Mouse (Mus musculus): ENCODE data around the gene Rbfox3. TPM values are rescaled to one million over a fixed set of nuclear protein-coding genes. Genes with fewer than 3 reads are reported as not detected.

The Rbfox3 gene
- polyA plus RNA-seq, 1 experiment = not detected

- Histone ChIP-seq H3K4me3 (no peak overlapping the region), H3K79me2 (ENCODE audit: control insufficient read depth, insufficient read depth) (no peaks in the 10 kb centered on the region), H3K36me3 (ENCODE audit: control insufficient read depth, insufficient read depth) (no peaks in the 10 kb centered on the region), H3ac (ENCODE audit: control insufficient read depth, insufficient read length) (no peak overlapping the region), H3K27me3 (ENCODE audit: control insufficient read depth, insufficient read depth, insufficient read length) (peaks cover 7% of the 10 kb centered on the region), H3K4me2 (ENCODE audit: low read depth) (no peak overlapping the region)
- TF ChIP-seq E2F4 (IDR thresholded peaks at IDR 0.05; ENCODE audit: insufficient read depth) (no peak), TCF3 (IDR thresholded peaks at IDR 0.05; ENCODE audit: insufficient read length, low read depth) (no peak), POLR2AphosphoS2 (IDR thresholded peaks at IDR 0.05; ENCODE audit: insufficient read length, low read depth) (no peak), MYOG (IDR thresholded peaks at IDR 0.05; ENCODE audit: control insufficient read depth in 1 of 3, insufficient read depth in 1 of 3, insufficient read length in 2 of 3, low read depth in 2 of 3) (no peak), MYOD1 (IDR thresholded peaks at IDR 0.05; ENCODE audit: control insufficient read depth in 1 of 3, insufficient read length in 2 of 3, low read depth in 2 of 3) (no peak), TCF12 (IDR thresholded peaks at IDR 0.05; ENCODE audit: insufficient read depth, poor library complexity, severe bottlenecking) (no peak), REST (IDR thresholded peaks at IDR 0.05; ENCODE audit: insufficient read depth, insufficient read length) (no peak), SRF (IDR thresholded peaks at IDR 0.05; ENCODE audit: control insufficient read depth, insufficient read length, low read depth) (no peak), MAX (IDR thresholded peaks at IDR 0.05; ENCODE audit: low read depth) (no peak), USF1 (IDR thresholded peaks at IDR 0.05; ENCODE audit: low read depth) (no peak), CEBPB (IDR thresholded peaks at IDR 0.05; ENCODE audit: insufficient read depth, poor library complexity, severe bottlenecking) (no peak), POLR2A (IDR thresholded peaks at IDR 0.05; ENCODE audit: insufficient read length, low read depth) (no peak)
These were observed 438.2 kb downstream of the Rbfox3 start for GRCm38 (mm10) chr11:118473161-118473560.

GRCm38 (mm10) chr11:118471676-118472075 is 439.7 kb downstream of the Rbfox3 start:
- H3K27me3 ChIP-seq (ENCODE audit: control insufficient read depth, insufficient read depth, insufficient read length) = peaks cover 11% of the 10 kb centered on the region
- H3ac ChIP-seq (ENCODE audit: control insufficient read depth, insufficient read length) = no peak overlapping the region
- H3K4me3 ChIP-seq = no peak overlapping the region
- H3K79me2 ChIP-seq (ENCODE audit: control insufficient read depth, insufficient read depth) = no peaks in the 10 kb centered on the region
- H3K4me2 ChIP-seq (ENCODE audit: low read depth) = no peak overlapping the region
- no peaks in the 10 kb centered on the region for H3K36me3 ChIP-seq (ENCODE audit: control insufficient read depth, insufficient read depth)
- TF ChIP-seq MYOG (IDR thresholded peaks at IDR 0.05; ENCODE audit: control insufficient read depth in 1 of 3, insufficient read depth in 1 of 3, insufficient read length in 2 of 3, low read depth in 2 of 3) = peak in 2 of 3 experiments; percentile 32 to 84
- peak in 2 of 3 experiments; percentile 58 to 75 for TF ChIP-seq MYOD1 (IDR thresholded peaks at IDR 0.05; ENCODE audit: control insufficient read depth in 1 of 3, insufficient read length in 2 of 3, low read depth in 2 of 3)
- no peak for TF ChIP-seq TCF12 (IDR thresholded peaks at IDR 0.05; ENCODE audit: insufficient read depth, poor library complexity, severe bottlenecking)
- TF ChIP-seq TCF3 (IDR thresholded peaks at IDR 0.05; ENCODE audit: insufficient read length, low read depth) = peak; percentile 36

- Histone ChIP-seq H3K36me3 (ENCODE audit: control insufficient read depth, insufficient read depth) (no peaks in the 10 kb centered on the region), H3K4me2 (ENCODE audit: low read depth) (peak overlapping the region; percentile 55), H3K4me3 (no peak overlapping the region), H3K79me2 (ENCODE audit: control insufficient read depth, insufficient read depth) (no peaks in the 10 kb centered on the region), H3ac (ENCODE audit: control insufficient read depth, insufficient read length) (no peak overlapping the region), H3K27me3 (ENCODE audit: control insufficient read depth, insufficient read depth, insufficient read length) (peaks cover 23% of the 10 kb centered on the region)
- TF ChIP-seq TCF12 (IDR thresholded peaks at IDR 0.05; ENCODE audit: insufficient read depth, poor library complexity, severe bottlenecking) (peak; percentile 72), POLR2A (IDR thresholded peaks at IDR 0.05; ENCODE audit: insufficient read length, low read depth) (no peak), CEBPB (IDR thresholded peaks at IDR 0.05; ENCODE audit: insufficient read depth, poor library complexity, severe bottlenecking) (no peak), USF1 (IDR thresholded peaks at IDR 0.05; ENCODE audit: low read depth) (no peak), SRF (IDR thresholded peaks at IDR 0.05; ENCODE audit: control insufficient read depth, insufficient read length, low read depth) (no peak), POLR2AphosphoS2 (IDR thresholded peaks at IDR 0.05; ENCODE audit: insufficient read length, low read depth) (no peak), MYOD1 (IDR thresholded peaks at IDR 0.05; ENCODE audit: control insufficient read depth in 1 of 3, insufficient read length in 2 of 3, low read depth in 2 of 3) (peak; percentile 73 to 90 (median 88)), TCF3 (IDR thresholded peaks at IDR 0.05; ENCODE audit: insufficient read length, low read depth) (peak; percentile 60), MYOG (IDR thresholded peaks at IDR 0.05; ENCODE audit: control insufficient read depth in 1 of 3, insufficient read depth in 1 of 3, insufficient read length in 2 of 3, low read depth in 2 of 3) (peak; percentile 87 to 97 (median 94)), MAX (IDR thresholded peaks at IDR 0.05; ENCODE audit: low read depth) (no peak), E2F4 (IDR thresholded peaks at IDR 0.05; ENCODE audit: insufficient read depth) (no peak), REST (IDR thresholded peaks at IDR 0.05; ENCODE audit: insufficient read depth, insufficient read length) (no peak)
These were observed 441.0 kb downstream of the Rbfox3 start for GRCm38 (mm10) chr11:118470234-118470966.

GRCm38 (mm10) chr11:118469509-118470160 is 441.8 kb downstream of the Rbfox3 start:
- TF ChIP-seq REST (IDR thresholded peaks at IDR 0.05; ENCODE audit: insufficient read depth, insufficient read length) (no peak), TCF3 (IDR thresholded peaks at IDR 0.05; ENCODE audit: insufficient read length, low read depth) (no peak), TCF12 (IDR thresholded peaks at IDR 0.05; ENCODE audit: insufficient read depth, poor library complexity, severe bottlenecking) (no peak), MYOG (IDR thresholded peaks at IDR 0.05; ENCODE audit: control insufficient read depth in 1 of 3, insufficient read depth in 1 of 3, insufficient read length in 2 of 3, low read depth in 2 of 3) (no peak), MYOD1 (IDR thresholded peaks at IDR 0.05; ENCODE audit: control insufficient read depth in 1 of 3, insufficient read length in 2 of 3, low read depth in 2 of 3) (no peak)
- no peaks in the 10 kb centered on the region for H3K36me3 ChIP-seq (ENCODE audit: control insufficient read depth, insufficient read depth)
- H3K79me2 ChIP-seq (ENCODE audit: control insufficient read depth, insufficient read depth) = no peaks in the 10 kb centered on the region
- no peak overlapping the region for H3K4me3 ChIP-seq
- H3K27me3 ChIP-seq (ENCODE audit: control insufficient read depth, insufficient read depth, insufficient read length) = peaks cover 17% of the 10 kb centered on the region
- H3ac ChIP-seq (ENCODE audit: control insufficient read depth, insufficient read length) = no peak overlapping the region
- peak overlapping the region; percentile 55 for H3K4me2 ChIP-seq (ENCODE audit: low read depth)

All from myocyte (in vitro differentiated cells).